Mouse (Mus musculus): Measurements from ENCODE around the gene Panx1. TPM values are rescaled to one million over a fixed set of nuclear protein-coding genes. Genes with fewer than 3 reads are reported as not detected.
A peak's percentile ranks its signal among the peaks of the same experiment; 100 is the strongest.

Panx1 gene
- polyA plus RNA-seq, 1 experiment = 28.2 TPM

DNA sequence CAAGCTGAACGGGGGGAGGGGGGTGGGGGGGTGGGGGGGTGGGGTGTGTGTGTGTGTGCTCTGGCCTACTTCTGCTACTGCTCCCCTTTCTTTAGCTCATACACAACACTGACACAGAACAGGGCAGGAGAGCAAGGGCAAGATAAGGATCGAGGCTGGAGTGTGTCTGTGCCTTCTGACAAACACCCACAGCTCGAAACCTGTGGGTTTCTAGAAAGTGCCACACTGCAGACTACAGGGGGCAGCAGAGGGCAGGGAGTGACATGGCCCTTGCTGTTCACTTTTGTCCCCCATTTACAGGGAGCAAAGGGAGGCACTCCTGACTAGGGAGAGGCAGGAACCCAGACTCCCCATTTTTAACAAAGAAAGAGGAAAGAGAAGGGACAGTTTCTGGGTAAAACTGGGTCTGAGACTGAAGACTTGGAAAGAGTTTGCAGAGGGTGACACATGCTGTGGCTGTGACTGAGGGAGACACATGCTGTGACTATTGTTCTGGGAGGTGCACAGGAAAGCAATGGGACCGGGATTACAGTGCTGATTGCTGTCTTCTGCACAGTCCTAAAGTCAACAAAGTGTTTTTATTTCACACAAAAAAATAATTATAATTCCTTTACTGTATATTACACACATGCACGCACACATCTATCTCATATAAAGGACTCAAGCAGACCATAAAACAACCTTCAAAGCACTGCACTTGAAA, 16.1 kb downstream of the Panx1 start:
- Histone ChIP-seq H3K4me1 (ENCODE audit: control insufficient read depth, insufficient read depth, low read length) (peaks cover 15% of the 10 kb centered on the region), H3K27ac (ENCODE audit: insufficient read depth, low read depth, low read length) (no peak overlapping the region), H3K4me3 (ENCODE audit: insufficient read depth, low read length) (no peak overlapping the region)
- no peak for TF ChIP-seq POLR2A (IDR thresholded peaks at IDR 0.05; ENCODE audit: borderline replicate concordance, low read depth, low read length)
- peak; percentile 79 for TF ChIP-seq CTCF (IDR thresholded peaks at IDR 0.05; ENCODE audit: low read depth, low read length)

- H3K4me1 ChIP-seq (ENCODE audit: control insufficient read depth, insufficient read depth, low read length) = peaks cover 2% of the 10 kb centered on the region; the same call in 1 of the 2 replicates
Observed at GRCm38 (mm10) chr9:15027725-15028124, 17.6 kb downstream of the Panx1 start.

GRCm38 (mm10) chr9:15023049-15023448, 22.2 kb downstream of the Panx1 start:
- TF ChIP-seq POLR2A (IDR thresholded peaks at IDR 0.05; ENCODE audit: borderline replicate concordance, low read depth, low read length) (no peak), CTCF (IDR thresholded peaks at IDR 0.05; ENCODE audit: low read depth, low read length) (no peak)
- Histone ChIP-seq H3K4me1 (ENCODE audit: control insufficient read depth, insufficient read depth, low read length) (peaks cover 5% of the 10 kb centered on the region), H3K27ac (ENCODE audit: insufficient read depth, low read depth, low read length) (no peak overlapping the region), H3K4me3 (ENCODE audit: insufficient read depth, low read length) (no peak overlapping the region)

More at GRCm38 (mm10) chr9:15027725-15028124, 17.6 kb downstream of the Panx1 start:
- TF ChIP-seq CTCF (IDR thresholded peaks at IDR 0.05; ENCODE audit: low read depth, low read length) (peak; percentile 31; the same call in 1 of the 2 replicates), POLR2A (IDR thresholded peaks at IDR 0.05; ENCODE audit: borderline replicate concordance, low read depth, low read length) (no peak)
- Histone ChIP-seq H3K4me3 (ENCODE audit: insufficient read depth, low read length) (no peak overlapping the region), H3K27ac (ENCODE audit: insufficient read depth, low read depth, low read length) (no peak overlapping the region)

- H3K4me1 ChIP-seq (ENCODE audit: control insufficient read depth, insufficient read depth, low read length) = peaks cover 10% of the 10 kb centered on the region
- H3K4me3 ChIP-seq (ENCODE audit: insufficient read depth, low read length) = no peak overlapping the region
- TF ChIP-seq CTCF (IDR thresholded peaks at IDR 0.05; ENCODE audit: low read depth, low read length) = no peak
- no peak for TF ChIP-seq POLR2A (IDR thresholded peaks at IDR 0.05; ENCODE audit: borderline replicate concordance, low read depth, low read length)
- H3K27ac ChIP-seq (ENCODE audit: insufficient read depth, low read depth, low read length) = no peak overlapping the region
Observed at GRCm38 (mm10) chr9:15021156-15021555, 24.1 kb downstream of the Panx1 start.

GRCm38 (mm10) chr9:15020561-15021080, 24.7 kb downstream of the Panx1 start:
- H3K27ac ChIP-seq (ENCODE audit: insufficient read depth, low read depth, low read length) = no peak overlapping the region
- TF ChIP-seq POLR2A (IDR thresholded peaks at IDR 0.05; ENCODE audit: borderline replicate concordance, low read depth, low read length) (no peak), CTCF (IDR thresholded peaks at IDR 0.05; ENCODE audit: low read depth, low read length) (no peak)
- peaks cover 10% of the 10 kb centered on the region for H3K4me1 ChIP-seq (ENCODE audit: control insufficient read depth, insufficient read depth, low read length)
- no peak overlapping the region for H3K4me3 ChIP-seq (ENCODE audit: insufficient read depth, low read length)

DNA sequence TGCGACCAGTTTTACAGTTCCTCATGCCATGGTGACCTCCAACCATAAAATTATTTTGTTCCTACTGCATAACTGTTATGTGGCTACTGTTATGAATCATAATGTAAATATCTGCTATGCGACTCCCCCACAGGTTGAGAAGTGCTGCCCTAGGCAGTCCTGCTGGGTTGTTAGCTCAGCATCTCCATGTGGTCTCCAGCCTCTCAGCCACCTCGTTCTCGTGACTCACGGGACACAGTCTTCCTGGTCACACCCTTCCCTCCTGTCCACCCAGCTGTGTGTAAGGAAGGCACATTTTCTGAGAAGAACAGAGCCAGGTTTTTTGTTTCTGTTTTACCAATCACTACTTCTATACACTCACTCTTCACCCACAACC, 26.5 kb downstream of the Panx1 start:
- no peak overlapping the region for H3K27ac ChIP-seq (ENCODE audit: insufficient read depth, low read depth, low read length)
- TF ChIP-seq CTCF (IDR thresholded peaks at IDR 0.05; ENCODE audit: low read depth, low read length) (no peak), POLR2A (IDR thresholded peaks at IDR 0.05; ENCODE audit: borderline replicate concordance, low read depth, low read length) (no peak)
- no peak overlapping the region for H3K4me3 ChIP-seq (ENCODE audit: insufficient read depth, low read length)
- peaks cover 10% of the 10 kb centered on the region for H3K4me1 ChIP-seq (ENCODE audit: control insufficient read depth, insufficient read depth, low read length)

GRCm38 (mm10) chr9:15017791-15018755, 27.2 kb downstream of the Panx1 start:
- Histone ChIP-seq H3K4me1 (ENCODE audit: control insufficient read depth, insufficient read depth, low read length) (peaks cover 10% of the 10 kb centered on the region), H3K27ac (ENCODE audit: insufficient read depth, low read depth, low read length) (no peak overlapping the region), H3K4me3 (ENCODE audit: insufficient read depth, low read length) (no peak overlapping the region)
- TF ChIP-seq POLR2A (IDR thresholded peaks at IDR 0.05; ENCODE audit: borderline replicate concordance, low read depth, low read length) = no peak
- TF ChIP-seq CTCF (IDR thresholded peaks at IDR 0.05; ENCODE audit: low read depth, low read length) = no peak

GRCm38 (mm10) chr9:15015223-15015956, 29.9 kb downstream of the Panx1 start:
- H3K27ac ChIP-seq (ENCODE audit: insufficient read depth, low read depth, low read length) = no peak overlapping the region
- peaks cover 17% of the 10 kb centered on the region for H3K4me1 ChIP-seq (ENCODE audit: control insufficient read depth, insufficient read depth, low read length)
- TF ChIP-seq CTCF (IDR thresholded peaks at IDR 0.05; ENCODE audit: low read depth, low read length) (peak; percentile 73), POLR2A (IDR thresholded peaks at IDR 0.05; ENCODE audit: borderline replicate concordance, low read depth, low read length) (no peak)
- no peak overlapping the region for H3K4me3 ChIP-seq (ENCODE audit: insufficient read depth, low read length)

GRCm38 (mm10) chr9:15007566-15007965, 37.7 kb downstream of the Panx1 start:
- Histone ChIP-seq H3K4me3 (ENCODE audit: insufficient read depth, low read length) (no peak overlapping the region), H3K4me1 (ENCODE audit: control insufficient read depth, insufficient read depth, low read length) (peaks cover 12% of the 10 kb centered on the region), H3K27ac (ENCODE audit: insufficient read depth, low read depth, low read length) (no peak overlapping the region)
- no peak for TF ChIP-seq CTCF (IDR thresholded peaks at IDR 0.05; ENCODE audit: low read depth, low read length)
- TF ChIP-seq POLR2A (IDR thresholded peaks at IDR 0.05; ENCODE audit: borderline replicate concordance, low read depth, low read length) = no peak

Measured in bone marrow macrophage, adult 2 months (primary cell).